Mouse (Mus musculus) CD4-positive, CD25-positive, alpha-beta regulatory T cell, adult 9 weeks (primary cell): Measurements from ENCODE around the gene Ddx24. TPM values are rescaled to one million over a fixed set of nuclear protein-coding genes. Genes with fewer than 3 reads are reported as not detected.

Source experiments
- polyA plus RNA-seq: library from polyadenylated mRNA; unstranded; fragments of 100-300 nt; shearing (Covaris generic); gene quantifications from one replicate; pipeline ENCODE4 v1.2.1, GENCODE M21; 2017

Gene Ddx24
- 242 TPM for polyA plus RNA-seq

DNA sequence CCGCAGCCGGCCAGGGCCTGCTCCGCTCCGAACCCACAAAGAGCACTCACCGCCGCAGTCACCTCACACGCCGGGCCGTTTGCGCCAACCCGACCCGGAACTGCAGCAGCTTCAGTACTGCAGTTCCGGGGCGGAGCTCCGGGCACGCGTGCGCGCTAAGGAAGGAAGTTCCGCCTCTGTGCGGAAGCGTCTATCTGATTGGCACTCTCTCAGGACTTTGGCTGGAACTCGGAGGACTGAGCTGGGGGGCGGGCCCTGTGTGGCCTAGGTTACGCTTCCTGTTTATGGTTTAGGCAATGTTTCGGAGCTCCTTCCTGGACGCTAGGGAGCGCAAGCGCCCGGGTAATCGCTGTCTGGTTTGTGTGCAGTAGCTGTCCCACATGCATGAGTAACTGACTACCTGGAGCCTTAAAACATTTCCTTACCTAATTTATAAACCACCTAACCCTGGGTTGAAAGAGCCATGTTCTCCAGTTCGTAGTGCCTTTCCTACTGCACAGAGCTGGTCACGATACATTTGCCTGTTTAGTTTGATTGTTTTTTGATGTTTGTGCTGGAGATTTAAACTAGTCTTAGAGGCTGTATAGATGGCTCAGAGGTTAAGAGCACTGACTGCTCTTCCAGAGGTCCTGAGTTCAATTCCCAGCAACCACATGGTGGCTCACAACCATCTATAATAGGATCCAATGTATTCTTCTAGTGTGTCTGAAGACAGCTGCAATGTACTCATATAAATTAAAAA is at the start of gene Ddx24:
Gene Ddx24 (minus strand): TSS at position 102 of the 742 bp plus-strand sequence.

GRCm38 (mm10) chr12:103457140-103457539 is 31.5 kb upstream of the Ddx24 start, which contains the start of gene Ifi27l2b:
Gene Ifi27l2b, minus strand, starts transcription at chr12:103457223.

GRCm38 (mm10) chr12:103443524-103443923 is 17.9 kb upstream of the Ddx24 start, which contains the start of gene Ifi27l2a:
Gene Ifi27l2a, minus strand, starts transcription at chr12:103443680.

GRCm38 (mm10) chr12:103433986-103434731 is 8.5 kb upstream of the Ddx24 start, which contains the start of gene Ifi27:
Gene Ifi27, plus strand, starts transcription at chr12:103434211.

GRCm38 (mm10) chr12:103407720-103408119 is 17.9 kb downstream of the Ddx24 start, which contains the start of gene 9330161L09Rik:
Gene 9330161L09Rik, minus strand, starts transcription at chr12:103407820.

GRCm38 (mm10) chr12:103388505-103389347 is 36.9 kb downstream of the Ddx24 start, which contains the start of gene Otub2:
Gene Otub2, plus strand, starts transcription at chr12:103388682.

Other genes with a start within 250 kb of the Ddx24 start
- not detected for gene Prima1, start 183.7 kb downstream of the Ddx24 start, polyA plus RNA-seq
- gene Fam181a, start 114.9 kb downstream of the Ddx24 start, polyA plus RNA-seq, result not detected
- gene Asb2, start 69.8 kb downstream of the Ddx24 start, polyA plus RNA-seq, result 6.9 TPM
- gene Otub2, start 37.1 kb downstream of the Ddx24 start, polyA plus RNA-seq, result 2.2 TPM
- gene 9330161L09Rik, start 18.0 kb downstream of the Ddx24 start, polyA plus RNA-seq, result 1.4 TPM
- 407 TPM for gene Ifi27, start 8.4 kb upstream of the Ddx24 start, polyA plus RNA-seq
- gene Ifi27l2a, start 17.9 kb upstream of the Ddx24 start, polyA plus RNA-seq, result 1,924 TPM
- gene Ifi27l2b, start 31.4 kb upstream of the Ddx24 start, polyA plus RNA-seq, result not detected
- gene Ppp4r4, start 106.5 kb upstream of the Ddx24 start, polyA plus RNA-seq, result not detected
- not detected for gene Serpina10, start 205.6 kb upstream of the Ddx24 start, polyA plus RNA-seq
- gene Serpina6, start 231.4 kb upstream of the Ddx24 start, polyA plus RNA-seq, result not detected